Mouse (Mus musculus) ES-E14 (cell line): ENCODE data around the gene Srbd1.

Source experiments
- HCFC1 ChIP-seq: IDR thresholded peaks from 2 replicates; pipeline ENCODE4 v1.6.1; 2012; ENCODE audit warnings: low read length, inconsistent platforms, borderline replicate concordance; ENCODE audit not compliant: insufficient read depth
- ZC3H11A ChIP-seq: IDR thresholded peaks from 2 replicates; pipeline ENCODE4 v1.6.1; 2012; ENCODE audit warnings: low read depth, mild to moderate bottlenecking, inconsistent platforms, low read length, borderline replicate concordance

DNA sequence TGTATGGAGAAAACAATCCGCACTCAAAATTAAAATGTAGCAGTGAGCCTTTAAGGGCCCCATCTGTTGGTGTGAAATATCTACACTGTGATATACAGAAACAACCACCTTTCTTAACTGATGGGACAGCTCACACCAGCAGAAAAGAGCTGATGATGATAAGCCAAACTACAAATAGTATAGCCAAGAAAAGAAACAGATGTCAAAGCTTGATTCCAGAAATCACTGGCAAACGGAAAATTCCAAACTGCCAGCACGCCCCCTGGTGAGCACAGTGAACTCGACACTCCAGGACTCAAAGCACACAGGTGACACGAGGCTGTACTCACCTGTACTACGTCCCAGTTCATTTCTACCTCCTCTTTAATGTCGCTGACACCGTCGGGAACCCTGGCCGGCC is 9.1 kb downstream of the Srbd1 start:
- no peak for TF ChIP-seq HCFC1
- TF ChIP-seq ZC3H11A, result no peak
